Mouse (Mus musculus): ENCODE measurements around the gene Ppp1r12c. TPM values are rescaled to one million over a fixed set of nuclear protein-coding genes. Genes with fewer than 3 reads are reported as not detected.
A peak's percentile ranks its signal among the peaks of the same experiment; 100 is the strongest.
"Not testable (repeated sequence)": the region's sequence is repeated elsewhere in the genome, so short reads cannot be mapped to it uniquely, and the experiment has no call there.

Gene Ppp1r12c
- polyA plus RNA-seq, 1 experiment from 2014 or later: 51.9 TPM

DNA sequence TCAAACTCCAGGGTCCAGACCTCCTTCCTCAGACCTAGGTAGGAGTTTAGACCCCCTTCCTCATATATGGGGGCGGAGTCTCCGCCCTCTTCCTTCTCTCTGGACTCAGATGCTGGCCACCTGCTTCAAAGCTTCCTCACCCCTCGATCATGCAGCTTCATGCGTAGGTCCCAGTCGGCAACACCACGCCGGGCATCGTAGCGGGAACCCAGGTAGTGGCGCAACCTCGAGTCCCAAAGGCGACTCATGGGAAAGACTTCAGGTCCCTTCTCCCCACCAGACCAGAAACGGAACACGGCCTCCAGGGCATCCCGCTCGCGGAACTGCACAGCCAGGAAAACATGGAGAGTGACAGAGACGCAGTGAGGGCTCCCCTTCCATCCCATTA is 25.8 kb upstream of the Ppp1r12c start:
- H3K27ac ChIP-seq: no peak overlapping the region
- WGBS: 55% methylated on average over 18 of the region's 18 CpGs
- no peaks in the 10 kb centered on the region for H3K36me3 ChIP-seq
- H3K9ac ChIP-seq (replicated peaks): no peak overlapping the region
- peak overlapping the region; percentile 55 for H3K4me2 ChIP-seq (replicated peaks)
- H3K27me3 ChIP-seq: peaks cover 11% of the 10 kb centered on the region
- ATAC-seq: no peak; the same call in 1 of the 2 replicates
- no peaks in the 10 kb centered on the region for H3K9me3 ChIP-seq
- H3K4me1 ChIP-seq (replicated peaks): peaks cover 24% of the 10 kb centered on the region
- H3K4me3 ChIP-seq (replicated peaks): 0 out of 2 replicates have a peak overlapping the region, but pooled peaks have one; percentile 33

GRCm38 (mm10) chr7:4526341-4527301 is 25.1 kb upstream of the Ppp1r12c start:
- Histone ChIP-seq H3K27me3 (peaks cover 12% of the 10 kb centered on the region; the same call in 1 of the 2 replicates), H3K4me1 (replicated peaks) (peaks cover 18% of the 10 kb centered on the region), H3K36me3 (no peaks in the 10 kb centered on the region), H3K27ac (peak overlapping the region; percentile 56; the same call in 1 of the 2 replicates), H3K9ac (replicated peaks) (peak overlapping the region; percentile 59), H3K9me3 (no peaks in the 10 kb centered on the region), H3K4me3 (replicated peaks) (peak overlapping the region; percentile 33), H3K4me2 (replicated peaks) (peak overlapping the region; percentile 55)
- 24% methylated on average over 40 of the region's 40 CpGs for whole genome bisulfite sequencing
- ATAC-seq: peak; percentile 89

GRCm38 (mm10) chr7:4524212-4524922 is 22.9 kb upstream of the Ppp1r12c start, which contains the start of gene Tnni3:
Tnni3 (minus strand) TSS chr7:4524229.
- H3K9me3 ChIP-seq; H3K36me3 ChIP-seq; H3K9ac ChIP-seq (replicated peaks); H3K27ac ChIP-seq; H3K4me3 ChIP-seq (replicated peaks); H3K4me2 ChIP-seq (replicated peaks): not testable (repeated sequence)
- 0 out of 2 replicates have a peak, but pooled peaks have one; percentile 12 for ATAC-seq
- Histone ChIP-seq H3K4me1 (replicated peaks) (peaks cover 19% of the 10 kb centered on the region), H3K27me3 (peaks cover 24% of the 10 kb centered on the region)
- WGBS: 68% methylated on average over 15 of the region's 15 CpGs

GRCm38 (mm10) chr7:4523205-4524130 is 22.0 kb upstream of the Ppp1r12c start:
- peaks cover 19% of the 10 kb centered on the region for H3K4me1 ChIP-seq (replicated peaks)
- H3K27ac ChIP-seq: no peak overlapping the region
- no peaks in the 10 kb centered on the region for H3K9me3 ChIP-seq
- no peaks in the 10 kb centered on the region for H3K36me3 ChIP-seq
- no peak overlapping the region for H3K9ac ChIP-seq (replicated peaks)
- 92% methylated on average over 33 of the region's 33 CpGs for WGBS
- no peak overlapping the region for H3K4me2 ChIP-seq (replicated peaks)
- H3K4me3 ChIP-seq (replicated peaks): no peak overlapping the region
- H3K27me3 ChIP-seq: peaks cover 26% of the 10 kb centered on the region
- ATAC-seq: no peak

DNA sequence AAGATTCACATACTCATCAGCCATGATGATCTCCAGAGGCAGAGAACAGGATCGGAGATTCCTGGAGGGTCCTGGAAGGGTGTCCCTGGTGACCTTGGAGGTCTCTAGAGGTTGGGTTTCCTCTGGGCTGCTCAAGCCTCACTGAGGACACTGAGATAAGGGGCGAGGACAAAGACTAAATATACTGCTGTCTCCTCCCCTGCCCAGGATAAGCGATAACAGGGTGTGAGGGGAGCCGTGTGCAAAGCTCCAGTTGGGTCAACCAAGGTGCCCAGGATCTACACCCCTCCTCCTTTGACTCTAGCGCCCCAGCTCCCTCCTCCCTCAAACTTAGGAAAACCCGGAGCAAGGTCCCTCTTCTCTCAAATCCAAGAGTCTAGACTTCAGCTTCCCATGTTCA is 20.8 kb upstream of the Ppp1r12c start:
- H3K4me1 ChIP-seq (replicated peaks): peaks cover 18% of the 10 kb centered on the region
- H3K9ac ChIP-seq (replicated peaks): no peak overlapping the region
- H3K9me3 ChIP-seq: no peaks in the 10 kb centered on the region
- H3K4me3 ChIP-seq (replicated peaks): no peak overlapping the region
- 81% methylated on average over 6 of the region's 6 CpGs for WGBS
- H3K36me3 ChIP-seq: no peaks in the 10 kb centered on the region
- no peak for ATAC-seq
- no peak overlapping the region for H3K27ac ChIP-seq
- H3K27me3 ChIP-seq: peaks cover 20% of the 10 kb centered on the region
- no peak overlapping the region for H3K4me2 ChIP-seq (replicated peaks)

GRCm38 (mm10) chr7:4521231-4522003 is 19.9 kb upstream of the Ppp1r12c start:
- 36% methylated on average over 32 of the region's 32 CpGs for WGBS
- Histone ChIP-seq H3K9me3 (no peaks in the 10 kb centered on the region), H3K27me3 (peaks cover 19% of the 10 kb centered on the region), H3K4me1 (replicated peaks) (peaks cover 13% of the 10 kb centered on the region), H3K4me2 (replicated peaks) (peak overlapping the region; percentile 48), H3K9ac (replicated peaks) (no peak overlapping the region; the same call in 1 of the 2 replicates), H3K27ac (no peak overlapping the region), H3K36me3 (no peaks in the 10 kb centered on the region), H3K4me3 (replicated peaks) (peak overlapping the region; percentile 23)
- no peak for ATAC-seq

GRCm38 (mm10) chr7:4518487-4518886 is 17.0 kb upstream of the Ppp1r12c start:
- WGBS: 85% methylated on average over 1 of the region's 1 CpGs
- Histone ChIP-seq H3K4me3 (replicated peaks) (no peak overlapping the region), H3K27me3 (peaks cover 19% of the 10 kb centered on the region), H3K9ac (replicated peaks) (no peak overlapping the region), H3K36me3 (no peaks in the 10 kb centered on the region), H3K27ac (no peak overlapping the region), H3K9me3 (no peaks in the 10 kb centered on the region), H3K4me2 (replicated peaks) (no peak overlapping the region), H3K4me1 (replicated peaks) (peaks cover 25% of the 10 kb centered on the region)
- ATAC-seq: no peak

GRCm38 (mm10) chr7:4516332-4517050 is 15.0 kb upstream of the Ppp1r12c start, which contains the start of gene Tnnt1:
Tnnt1 (minus strand) TSS chr7:4516382.
- WGBS: 24% methylated on average over 4 of the region's 4 CpGs
- Histone ChIP-seq H3K9me3 (no peaks in the 10 kb centered on the region), H3K4me1 (replicated peaks) (peaks cover 25% of the 10 kb centered on the region), H3K4me2 (replicated peaks) (no peak within 1 kb of the TSS), H3K9ac (replicated peaks) (no peak within 1 kb of the TSS), H3K27me3 (peaks cover 13% of the 10 kb centered on the region), H3K36me3 (no peaks in the 10 kb centered on the region), H3K27ac (no peak within 1 kb of the TSS), H3K4me3 (replicated peaks) (no peak within 1 kb of the TSS)
- no peak for ATAC-seq

DNA sequence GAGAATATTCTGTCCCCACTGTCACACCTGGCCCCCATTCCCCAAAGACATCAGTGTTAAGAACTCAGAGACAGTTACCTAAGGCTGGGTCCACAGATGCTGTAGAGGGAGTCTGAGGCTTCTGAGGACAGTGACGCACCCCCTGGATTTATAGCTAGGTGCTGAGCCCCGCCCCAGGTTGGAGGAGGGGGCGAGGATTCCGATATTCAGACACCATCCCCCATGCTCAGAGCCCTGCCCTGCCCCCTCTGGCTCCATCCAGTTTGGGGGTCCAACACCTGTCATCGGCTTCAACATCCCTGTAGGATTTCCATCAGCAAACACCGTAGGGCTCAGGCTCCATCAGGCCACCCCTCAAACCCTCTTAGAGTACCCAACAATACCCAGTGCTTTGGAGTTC is 14.4 kb upstream of the Ppp1r12c start:
- no peak overlapping the region for H3K9ac ChIP-seq (replicated peaks)
- H3K4me1 ChIP-seq (replicated peaks): peaks cover 24% of the 10 kb centered on the region
- H3K27ac ChIP-seq: no peak overlapping the region
- no peak for ATAC-seq
- H3K27me3 ChIP-seq: peaks cover 11% of the 10 kb centered on the region
- WGBS: 66% methylated on average over 6 of the region's 6 CpGs
- no peaks in the 10 kb centered on the region for H3K9me3 ChIP-seq
- H3K4me3 ChIP-seq (replicated peaks): no peak overlapping the region
- H3K36me3 ChIP-seq: no peaks in the 10 kb centered on the region
- H3K4me2 ChIP-seq (replicated peaks): no peak overlapping the region

Measured in midbrain, embryonic 13.5 days (tissue).